Mouse (Mus musculus) CH12.LX (cell line): Measurements from ENCODE around the gene Aes. TPM values are rescaled to one million over a fixed set of nuclear protein-coding genes. Genes with fewer than 3 reads are reported as not detected.

ENCODE experiments used
- DNase-seq: peaks from one replicate; pipeline ENCODE4 v3.0.0-alpha.2; 2013; ENCODE audit errors: extremely low read depth
- H3K27ac ChIP-seq: 2 replicates; pipeline ENCODE4 v1.5.1; 2012; ENCODE audit warnings: low read depth, mild to moderate bottlenecking, control low read depth, moderate library complexity; ENCODE audit not compliant: insufficient read depth
- H3K27me3 ChIP-seq: replicated peaks from 2 replicates; pipeline ENCODE3; 2012; ENCODE audit warnings: inconsistent platforms
- H3K36me3 ChIP-seq, 2 experiments: replicated peaks in 1 of 2; 2 replicates each; pipeline versions ENCODE3 to v1.6.1; 2012; ENCODE audit warnings: inconsistent platforms in 1 of 2, low read length in 1 of 2, mild to moderate bottlenecking in 1 of 2, mixed read lengths in 1 of 2, moderate library complexity in 1 of 2; ENCODE audit not compliant: control insufficient read depth in 1 of 2, insufficient read depth in 1 of 2
- H3K4me1 ChIP-seq, 2 experiments: 2 replicates each; pipeline ENCODE4 v1.6.1; 2012; ENCODE audit warnings: inconsistent platforms in 1 of 2, moderate library complexity in 1 of 2; ENCODE audit not compliant: insufficient read depth in 2 of 2, control insufficient read depth in 1 of 2
- H3K4me2 ChIP-seq: 2 replicates; pipeline ENCODE4 v1.6.1; 2012; ENCODE audit warnings: low read depth, mild to moderate bottlenecking, control low read depth; ENCODE audit not compliant: poor library complexity, insufficient read depth, severe bottlenecking
- H3K4me3 ChIP-seq, 3 experiments: fragments of 150-350 bp in 1 of 3; sonication (generic) in 1 of 3; replicated peaks in 1 of 3; 2 replicates each; pipeline versions ENCODE3 to v1.5.1; 2011 to 2012; ENCODE audit warnings: low read depth in 2 of 3, low read length in 2 of 3, mild to moderate bottlenecking in 2 of 3, moderate library complexity in 2 of 3, control low read depth in 1 of 3, improper control_type of control experiment in 1 of 3, inconsistent platforms in 1 of 3, mixed read lengths in 1 of 3; ENCODE audit not compliant: poor library complexity in 1 of 3
- H3K79me2 ChIP-seq: replicated peaks from 2 replicates; pipeline ENCODE4 v1.6.1; 2012; ENCODE audit warnings: mild to moderate bottlenecking, moderate library complexity; ENCODE audit not compliant: control insufficient read depth, poor library complexity, insufficient read depth, severe bottlenecking; ENCODE audit errors: extremely low read depth
- H3K9ac ChIP-seq: 2 replicates; pipeline ENCODE4 v1.6.1; 2012; ENCODE audit warnings: low read depth, mild to moderate bottlenecking, control low read depth, moderate library complexity; ENCODE audit not compliant: insufficient read depth
- H3K9me3 ChIP-seq: replicated peaks from 2 replicates; pipeline ENCODE3; 2012; ENCODE audit warnings: low read length, inconsistent platforms, mixed read lengths
- CHD1 ChIP-seq: IDR thresholded peaks from 2 replicates; pipeline ENCODE4 v1.6.1; 2012; ENCODE audit warnings: low read depth, low read length, improper control_type of control experiment, inconsistent platforms
- CTCF ChIP-seq, 2 experiments: IDR thresholded peaks in 1 of 2; conservative IDR thresholded peaks in 1 of 2; 2 replicates each; pipeline ENCODE4 v1.5.1; 2011 to 2012; ENCODE audit warnings: low read depth in 2 of 2, low read length in 2 of 2, improper control_type of control experiment in 1 of 2, inconsistent platforms in 1 of 2, mild to moderate bottlenecking in 1 of 2, moderate library complexity in 1 of 2
- E2F4 ChIP-seq: IDR thresholded peaks from 2 replicates; pipeline ENCODE4 v1.6.1; 2011; ENCODE audit warnings: low read depth, low read length, improper control_type of control experiment; ENCODE audit not compliant: insufficient replicate concordance
- ELF1 ChIP-seq: IDR thresholded peaks from 2 replicates; pipeline ENCODE4 v1.6.1; 2014; ENCODE audit warnings: low read depth, mild to moderate bottlenecking, inconsistent platforms, low read length, improper control_type of control experiment
- ETS1 ChIP-seq: conservative IDR thresholded peaks from 2 replicates; pipeline ENCODE4 v1.6.1; 2012; ENCODE audit warnings: low read depth, mild to moderate bottlenecking, inconsistent platforms, low read length, improper control_type of control experiment, moderate library complexity
- IRF4 ChIP-seq: IDR thresholded peaks from 2 replicates; pipeline ENCODE4 v1.6.1; 2014; ENCODE audit warnings: low read depth, mild to moderate bottlenecking, inconsistent platforms, low read length, improper control_type of control experiment
- JUND ChIP-seq: conservative IDR thresholded peaks from 2 replicates; pipeline ENCODE4 v1.6.1; 2011; ENCODE audit warnings: low read depth, low read length, improper control_type of control experiment
- KAT2A ChIP-seq: IDR thresholded peaks from 2 replicates; pipeline ENCODE4 v1.6.1; 2012; ENCODE audit warnings: low read length, improper control_type of control experiment, inconsistent platforms; ENCODE audit not compliant: insufficient replicate concordance
- MAZ ChIP-seq: IDR thresholded peaks from 2 replicates; pipeline ENCODE4 v1.6.1; 2012; ENCODE audit warnings: low read depth, mild to moderate bottlenecking, inconsistent platforms, low read length, improper control_type of control experiment, moderate library complexity
- MXI1 ChIP-seq: IDR thresholded peaks from 2 replicates; pipeline ENCODE4 v1.6.1; 2011; ENCODE audit warnings: mild to moderate bottlenecking, low read depth, low read length, improper control_type of control experiment
- MYC ChIP-seq: IDR thresholded peaks from 2 replicates; pipeline ENCODE4 v1.6.1; 2011; ENCODE audit warnings: low read depth, mild to moderate bottlenecking, improper control_type of control experiment, low read length
- NRF1 ChIP-seq: IDR thresholded peaks from 2 replicates; pipeline ENCODE4 v1.6.1; 2014; ENCODE audit warnings: low read depth, mild to moderate bottlenecking, inconsistent platforms, low read length, improper control_type of control experiment, moderate library complexity
- PAX5 ChIP-seq: IDR thresholded peaks from 2 replicates; pipeline ENCODE4 v1.6.1; 2012; ENCODE audit warnings: low read length, inconsistent platforms, mixed read lengths
- POLR2A ChIP-seq: IDR thresholded peaks from 2 replicates; pipeline ENCODE4 v1.6.1; 2011; ENCODE audit warnings: low read depth, mild to moderate bottlenecking, improper control_type of control experiment, low read length
- RAD21 ChIP-seq: IDR thresholded peaks from 2 replicates; pipeline ENCODE4 v1.6.1; 2011; ENCODE audit warnings: low read depth, mild to moderate bottlenecking, low read length, improper control_type of control experiment, moderate library complexity
- RCOR1 ChIP-seq: conservative IDR thresholded peaks from 2 replicates; pipeline ENCODE4 v1.6.1; 2012; ENCODE audit warnings: low read depth, mild to moderate bottlenecking, inconsistent platforms, low read length, improper control_type of control experiment
- SMC3 ChIP-seq: IDR thresholded peaks from 2 replicates; pipeline ENCODE4 v1.6.1; 2011; ENCODE audit warnings: low read depth, low read length, improper control_type of control experiment
- TBP ChIP-seq: conservative IDR thresholded peaks from 2 replicates; pipeline ENCODE4 v1.6.1; 2011; ENCODE audit warnings: low read depth, low read length, improper control_type of control experiment
- USF1 ChIP-seq: IDR thresholded peaks from 2 replicates; pipeline ENCODE4 v1.6.1; 2014; ENCODE audit warnings: low read depth, mild to moderate bottlenecking, inconsistent platforms, low read length, improper control_type of control experiment
- ZKSCAN1 ChIP-seq: IDR thresholded peaks from 2 replicates; pipeline ENCODE4 v1.6.1; 2012; ENCODE audit warnings: low read depth, inconsistent platforms, low read length, improper control_type of control experiment, borderline replicate concordance
- dilution Hi-C: fragments of 300-500 bp; cut with MboI; formaldehyde crosslinking; loops from 2 replicates; pipeline ENCODE4 v1.14.3; 2020; ENCODE audit warnings: low sequenced_read_pairs; ENCODE audit not compliant: extremely low pct_unique_long_range_greater_than_20kb, extremely low pct_ligation_motif_present
- in situ Hi-C: fragments of 300-500 bp; cut with MboI; formaldehyde crosslinking; loops from 3 replicates; pipeline ENCODE4 v1.14.3; 2019; ENCODE audit warnings: low sequenced_read_pairs, low pct_ligation_motif_present, low pct_unique_long_range_greater_than_20kb, mixed read lengths
- polyA plus RNA-seq: library from polyadenylated mRNA; unstranded; fragments of >175 nt; gene quantifications from 2 replicates; pipeline ENCODE4 v1.2.1, GENCODE M21; 2012; ENCODE audit warnings: low read depth; ENCODE audit not compliant: insufficient read length
- total RNA-seq, 2 experiments: library from RNA; depleted of rRNA; stranded (reverse); fragments of 300-350 nt in 1 of 2; fragments of >200 nt in 1 of 2; gene quantifications; 2 replicates each; pipeline ENCODE4 v1.2.3; 2012 to 2014

The Aes gene
- total and polyA plus RNA-seq, 3 experiments, result 11.5 to 114 (median 25.1) TPM

- no peak for TF ChIP-seq RCOR1
- TF ChIP-seq SMC3, result no peak
- TF ChIP-seq RAD21, result no peak
- peak; percentile 91 for TF ChIP-seq MYC
- TF ChIP-seq TBP, result peak; percentile 90
- no peak for TF ChIP-seq CHD1
- TF ChIP-seq NRF1, result no peak
- TF ChIP-seq CTCF (conservative IDR thresholded peaks at IDR 0.05 in 1 of 2, IDR thresholded peaks at IDR 0.05 in 1 of 2; ENCODE audit: low read depth in 2 of 2, low read length in 2 of 2), result no peak
- TF ChIP-seq E2F4, result no peak
- TF ChIP-seq ETS1, result no peak
- peak; percentile 91 for TF ChIP-seq MXI1
- TF ChIP-seq ZKSCAN1, result no peak
- no peak for TF ChIP-seq USF1
- peak; percentile 98 for TF ChIP-seq ELF1
- no peak for TF ChIP-seq MAZ
- TF ChIP-seq IRF4, result no peak; the same call in 1 of the 2 replicates
- peak; percentile 79 for TF ChIP-seq POLR2A
- no peak for TF ChIP-seq JUND
- TF ChIP-seq PAX5, result no peak
These were observed 46.9 kb downstream of the Aes start, which contains the start of gene BC025920 (continued) for GRCm38 (mm10) chr10:81605974-81606751.

- TF ChIP-seq RAD21 (peak; percentile 39), CTCF (conservative IDR thresholded peaks at IDR 0.05 in 1 of 2, IDR thresholded peaks at IDR 0.05 in 1 of 2; ENCODE audit: low read depth in 2 of 2, low read length in 2 of 2) (peak in 1 of 2 experiments; percentile 53; a peak in 2 of 4 replicates), KAT2A (no peak), ELF1 (no peak)
- peaks cover 4% of the 10 kb centered on the region for H3K27me3 ChIP-seq
- no peak overlapping the region for H3K27ac ChIP-seq
- H3K9me3 ChIP-seq, result no peaks in the 10 kb centered on the region
- peaks cover 6 to 27% of the 10 kb centered on the region in 2 experiments for H3K36me3 ChIP-seq
- DNase-seq, result no peak
- H3K4me3 ChIP-seq, result no peak overlapping the region
- no peak overlapping the region for H3K9ac ChIP-seq
- H3K4me1 ChIP-seq, result peaks cover 6 to 16% of the 10 kb centered on the region in 2 experiments
- no peaks in the 10 kb centered on the region for H3K79me2 ChIP-seq
- no peak overlapping the region for H3K4me2 ChIP-seq
- dilution Hi-C loops, result no loop called here
- in situ Hi-C loops, result loop anchor here (10.0 kb wide), 1 partner anchor 114 kb away; the partner anchor contains the start of gene Ncln
These were observed 49.0 kb downstream of the Aes start for GRCm38 (mm10) chr10:81608308-81608707.
